Mouse (Mus musculus): ENCODE data around the gene Igfbpl1. TPM values are rescaled to one million over a fixed set of nuclear protein-coding genes. Genes with fewer than 3 reads are reported as not detected.

Igfbpl1 gene
- total and polyA plus RNA-seq, 3 experiments, result not detected

DNA sequence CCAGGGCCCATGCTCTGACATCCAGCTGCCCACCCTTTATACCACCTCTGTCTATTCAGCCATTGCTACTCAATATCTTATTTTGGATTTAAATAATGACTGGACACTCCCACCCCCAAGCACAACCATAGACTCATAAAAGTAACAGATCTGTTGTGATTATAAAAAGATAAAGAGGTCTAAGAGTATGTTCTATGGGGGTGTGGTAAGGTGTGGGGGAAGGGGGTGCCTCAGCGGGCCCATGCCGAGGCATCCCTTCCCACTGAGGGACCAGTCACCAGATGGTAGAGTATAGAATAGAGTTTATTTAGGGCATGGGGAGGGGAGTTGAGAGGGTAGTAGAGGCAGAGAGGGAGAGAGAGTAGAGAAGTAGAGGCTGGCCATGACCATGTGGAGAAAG, 36.7 kb downstream of the Igfbpl1 start:
- H3K27ac ChIP-seq (ENCODE audit: control insufficient read depth, low read depth, low read length), result no peak overlapping the region

DNA sequence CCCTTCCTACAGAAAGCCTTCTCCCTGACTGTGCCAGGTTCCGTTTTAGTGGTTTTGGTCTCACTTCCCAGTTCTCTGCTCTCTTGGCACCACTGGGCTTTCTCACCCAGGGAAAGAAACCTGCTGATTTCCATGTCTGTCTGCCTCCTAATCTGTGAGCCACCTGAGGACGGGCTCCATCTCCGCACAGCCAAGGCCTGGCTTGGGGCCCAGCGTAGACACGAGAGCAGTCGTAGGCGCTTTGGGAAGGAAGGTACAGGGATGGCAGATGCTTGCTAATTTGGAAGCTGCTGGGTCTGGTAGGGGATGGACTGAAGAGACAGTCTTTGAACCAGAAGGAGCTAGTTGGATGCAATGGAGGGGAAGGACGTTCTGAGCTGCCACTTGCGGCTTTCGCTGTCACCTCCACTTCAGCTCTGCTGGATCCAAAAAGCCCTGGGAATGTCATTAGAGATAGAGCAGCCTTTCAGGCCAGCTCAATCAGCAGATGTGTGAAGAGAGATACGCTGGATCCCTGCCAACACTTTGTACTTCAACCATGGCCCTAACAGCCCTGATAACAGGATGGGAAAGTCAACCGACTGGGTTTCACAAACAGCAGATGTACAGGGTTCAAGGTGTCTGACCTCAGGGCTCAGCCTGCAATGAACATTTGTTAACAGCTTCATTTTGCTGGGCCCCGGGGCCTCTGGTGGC, 37.3 kb downstream of the Igfbpl1 start:
- Histone ChIP-seq H3K9me3 (replicated peaks; ENCODE audit: insufficient read depth, low read length) (no peaks in the 10 kb centered on the region), H3K4me3 (ENCODE audit: control insufficient read depth in 1 of 2, insufficient read depth in 1 of 2, low read depth in 2 of 2, low read length in 2 of 2) (no peak overlapping the region), H3K27me3 (ENCODE audit: control insufficient read depth in 1 of 2, insufficient read depth in 2 of 2, low read length in 2 of 2) (peaks cover 0 to 2% of the 10 kb centered on the region in 2 experiments; a peak in 1 of 4 replicates), H3K79me2 (ENCODE audit: control insufficient read depth, insufficient read depth, low read length, poor library complexity) (no peaks in the 10 kb centered on the region), H3K36me3 (ENCODE audit: control insufficient read depth in 1 of 2, insufficient read depth in 2 of 2, low read length in 2 of 2) (peaks cover 0 to 12% of the 10 kb centered on the region in 2 experiments; a peak in 2 of 4 replicates), H3K4me1 (ENCODE audit: control insufficient read depth in 1 of 2, insufficient read depth in 2 of 2, low read length in 2 of 2) (peaks cover 11 to 19% of the 10 kb centered on the region in 2 experiments), H3K9ac (ENCODE audit: control insufficient read depth, low read depth, low read length, poor library complexity, severe bottlenecking) (no peak overlapping the region), H3K27ac (ENCODE audit: control insufficient read depth, low read depth, low read length) (no peak overlapping the region)
- DNase-seq (ENCODE audit: low read depth, low spot score), result peak; percentile 83
- TF ChIP-seq SMC3 (IDR thresholded peaks at IDR 0.05; ENCODE audit: low read depth, low read length) (no peak), E2F4 (IDR thresholded peaks at IDR 0.05; ENCODE audit: borderline replicate concordance, low read depth, low read length) (no peak), GATA1 (IDR thresholded peaks at IDR 0.05; ENCODE audit: low read depth, low read length) (peak; percentile 90), MEF2A (IDR thresholded peaks at IDR 0.05; ENCODE audit: extremely low read depth, insufficient replicate concordance, low read depth, low read length, poor library complexity, severe bottlenecking) (no peak), UBTF (IDR thresholded peaks at IDR 0.05; ENCODE audit: borderline replicate concordance, insufficient read depth, low read depth, low read length) (no peak), EP300 (IDR thresholded peaks at IDR 0.05; ENCODE audit: low read depth in 1 of 2, low read length in 2 of 2) (peak; percentile 83), KAT2A (conservative IDR thresholded peaks at IDR 0.05; ENCODE audit: low read depth, low read length) (no peak), GABPA (IDR thresholded peaks at IDR 0.05; ENCODE audit: low read depth, low read length) (no peak), ETS1 (IDR thresholded peaks at IDR 0.05; ENCODE audit: low read depth, low read length) (peak; percentile 87), ZC3H11A (IDR thresholded peaks at IDR 0.05; ENCODE audit: low read depth, low read length) (no peak), MYC (IDR thresholded peaks at IDR 0.05; ENCODE audit: low read depth, low read length) (no peak), ELF1 (IDR thresholded peaks at IDR 0.05; ENCODE audit: low read depth, low read length) (no peak), SIN3A (IDR thresholded peaks at IDR 0.05; ENCODE audit: low read length) (peak; percentile 68), MAFK (IDR thresholded peaks at IDR 0.05; ENCODE audit: borderline replicate concordance, low read depth, low read length) (no peak), USF1 (IDR thresholded peaks at IDR 0.05; ENCODE audit: low read depth, low read length) (no peak), ZMIZ1 (IDR thresholded peaks at IDR 0.05; ENCODE audit: low read depth, low read length) (no peak), MYB (IDR thresholded peaks at IDR 0.05; ENCODE audit: low read depth, low read length) (peak; percentile 45; the same call in 1 of the 2 replicates), ZKSCAN1 (IDR thresholded peaks at IDR 0.05; ENCODE audit: low read depth, low read length) (no peak), ZNF384 (IDR thresholded peaks at IDR 0.05; ENCODE audit: low read depth, low read length) (no peak), RAD21 (IDR thresholded peaks at IDR 0.05; ENCODE audit: low read depth, low read length) (no peak), USF2 (IDR thresholded peaks at IDR 0.05; ENCODE audit: borderline replicate concordance in 1 of 2, insufficient read depth in 1 of 2, low read depth in 1 of 2, low read length in 2 of 2) (no peak), POLR2AphosphoS5 (IDR thresholded peaks at IDR 0.05; ENCODE audit: borderline replicate concordance, low read depth, low read length) (no peak), NELFE (IDR thresholded peaks at IDR 0.05; ENCODE audit: low read depth, low read length) (no peak)

More for the DNA sequence above, 36.7 kb downstream of the Igfbpl1 start:
- no peak for DNase-seq (ENCODE audit: low read depth, low spot score)
- peaks cover 0 to 12% of the 10 kb centered on the region in 2 experiments; a peak in 2 of 4 replicates for H3K36me3 ChIP-seq (ENCODE audit: control insufficient read depth in 1 of 2, insufficient read depth in 2 of 2, low read length in 2 of 2)
- H3K9me3 ChIP-seq (replicated peaks; ENCODE audit: insufficient read depth, low read length), result no peaks in the 10 kb centered on the region
- H3K4me1 ChIP-seq (ENCODE audit: control insufficient read depth in 1 of 2, insufficient read depth in 2 of 2, low read length in 2 of 2), result peaks cover 11 to 19% of the 10 kb centered on the region in 2 experiments
- peaks cover 0 to 2% of the 10 kb centered on the region in 2 experiments; a peak in 1 of 4 replicates for H3K27me3 ChIP-seq (ENCODE audit: control insufficient read depth in 1 of 2, insufficient read depth in 2 of 2, low read length in 2 of 2)
- TF ChIP-seq GATA1 (IDR thresholded peaks at IDR 0.05; ENCODE audit: low read depth, low read length) (no peak), MAZ (IDR thresholded peaks at IDR 0.05; ENCODE audit: low read depth, low read length) (no peak), ZNF384 (IDR thresholded peaks at IDR 0.05; ENCODE audit: low read depth, low read length) (no peak), ELF1 (IDR thresholded peaks at IDR 0.05; ENCODE audit: low read depth, low read length) (no peak), CTCF (IDR thresholded peaks at IDR 0.05 in 2 of 3, conservative IDR thresholded peaks at IDR 0.05 in 1 of 3; ENCODE audit: control insufficient read depth in 1 of 3, insufficient read depth in 1 of 3, low read depth in 2 of 3, low read length in 3 of 3, poor library complexity in 1 of 3, severe bottlenecking in 1 of 3) (no peak), EP300 (IDR thresholded peaks at IDR 0.05; ENCODE audit: low read depth in 1 of 2, low read length in 2 of 2) (no peak), NELFE (IDR thresholded peaks at IDR 0.05; ENCODE audit: low read depth, low read length) (no peak), TCF12 (IDR thresholded peaks at IDR 0.05; ENCODE audit: low read depth, low read length) (no peak), BHLHE40 (IDR thresholded peaks at IDR 0.05; ENCODE audit: borderline replicate concordance, low read depth, low read length) (no peak), TBP (IDR thresholded peaks at IDR 0.05; ENCODE audit: low read depth, low read length) (no peak), KAT2A (conservative IDR thresholded peaks at IDR 0.05; ENCODE audit: low read depth, low read length) (no peak), RCOR1 (IDR thresholded peaks at IDR 0.05; ENCODE audit: low read depth, low read length) (no peak), ZC3H11A (IDR thresholded peaks at IDR 0.05; ENCODE audit: low read depth, low read length) (no peak), TAL1 (IDR thresholded peaks at IDR 0.05; ENCODE audit: low read length) (no peak), JUND (IDR thresholded peaks at IDR 0.05; ENCODE audit: low read depth, low read length) (no peak), MYB (IDR thresholded peaks at IDR 0.05; ENCODE audit: low read depth, low read length) (no peak), E2F4 (IDR thresholded peaks at IDR 0.05; ENCODE audit: borderline replicate concordance, low read depth, low read length) (no peak)
- H3K79me2 ChIP-seq (ENCODE audit: control insufficient read depth, insufficient read depth, low read length, poor library complexity), result no peaks in the 10 kb centered on the region
- no peak overlapping the region for H3K4me3 ChIP-seq (ENCODE audit: control insufficient read depth in 1 of 2, insufficient read depth in 1 of 2, low read depth in 2 of 2, low read length in 2 of 2)
- H3K9ac ChIP-seq (ENCODE audit: control insufficient read depth, low read depth, low read length, poor library complexity, severe bottlenecking), result no peak overlapping the region

All from MEL (cell line).